Mouse (Mus musculus) MEL (cell line): ENCODE measurements around the gene Gm10130. TPM values are rescaled to one million over a fixed set of nuclear protein-coding genes. Genes with fewer than 3 reads are reported as not detected.
"Not testable (repeated sequence)": the region's sequence is repeated elsewhere in the genome, so short reads cannot be mapped to it uniquely, and the experiment has no call there.

ENCODE experiments used
- DNase-seq: peaks from one replicate; pipeline ENCODE4 v3.0.0; 2011; ENCODE audit warnings: low read depth, low spot score
- H3K27ac ChIP-seq: 2 replicates; pipeline ENCODE4 v1.5.1; 2012; ENCODE audit warnings: low read depth, mild to moderate bottlenecking, control low read depth, low read length, moderate library complexity; ENCODE audit not compliant: control insufficient read depth
- H3K27me3 ChIP-seq, 2 experiments: fragments of 150-350 bp in 1 of 2; sonication (generic) in 1 of 2; 2 replicates each; pipeline ENCODE4 v1.6.1; 2012; ENCODE audit warnings: low read length in 2 of 2, mild to moderate bottlenecking in 2 of 2, improper control_type of control experiment in 1 of 2, moderate library complexity in 1 of 2; ENCODE audit not compliant: insufficient read depth in 2 of 2, control insufficient read depth in 1 of 2
- H3K36me3 ChIP-seq, 2 experiments: 2 replicates each; pipeline ENCODE4 v1.6.1; 2012 to 2014; ENCODE audit warnings: low read length in 2 of 2, improper control_type of control experiment in 1 of 2, inconsistent platforms in 1 of 2, mild to moderate bottlenecking in 1 of 2; ENCODE audit not compliant: insufficient read depth in 2 of 2, control insufficient read depth in 1 of 2
- H3K4me1 ChIP-seq, 2 experiments: fragments of 150-350 bp in 1 of 2; sonication (generic) in 1 of 2; 2 replicates each; pipeline ENCODE4 v1.6.1; 2012; ENCODE audit warnings: low read length in 2 of 2, improper control_type of control experiment in 1 of 2, mild to moderate bottlenecking in 1 of 2; ENCODE audit not compliant: insufficient read depth in 2 of 2, control insufficient read depth in 1 of 2
- H3K4me3 ChIP-seq, 2 experiments: fragments of 150-350 bp in 1 of 2; sonication (generic) in 1 of 2; 2 replicates each; pipeline ENCODE4 v1.5.1; 2012; ENCODE audit warnings: low read depth in 2 of 2, low read length in 2 of 2, mild to moderate bottlenecking in 2 of 2, moderate library complexity in 2 of 2, control low read depth in 1 of 2, improper control_type of control experiment in 1 of 2; ENCODE audit not compliant: control insufficient read depth in 1 of 2, insufficient read depth in 1 of 2
- H3K79me2 ChIP-seq: 2 replicates; pipeline ENCODE4 v1.6.1; 2012; ENCODE audit warnings: mild to moderate bottlenecking, low read length, moderate library complexity; ENCODE audit not compliant: control insufficient read depth, poor library complexity, insufficient read depth
- H3K9ac ChIP-seq: 2 replicates; pipeline ENCODE4 v1.6.1; 2012; ENCODE audit warnings: low read depth, mild to moderate bottlenecking, control low read depth, low read length, moderate library complexity; ENCODE audit not compliant: control insufficient read depth, poor library complexity, severe bottlenecking
- H3K9me3 ChIP-seq: fragments of 150-350 bp; sonication (generic); replicated peaks from 2 replicates; pipeline ENCODE4 v1.6.1; 2012; ENCODE audit warnings: mild to moderate bottlenecking, low read length, improper control_type of control experiment, moderate library complexity; ENCODE audit not compliant: insufficient read depth
- BHLHE40 ChIP-seq: IDR thresholded peaks from 2 replicates; pipeline ENCODE4 v1.6.1; 2012; ENCODE audit warnings: low read depth, mild to moderate bottlenecking, inconsistent platforms, low read length, improper control_type of control experiment, borderline replicate concordance
- CHD1 ChIP-seq: IDR thresholded peaks from 2 replicates; pipeline ENCODE4 v1.6.1; 2012; ENCODE audit warnings: low read depth, mild to moderate bottlenecking, inconsistent platforms, low read length, improper control_type of control experiment
- CHD2 ChIP-seq: IDR thresholded peaks from 2 replicates; pipeline ENCODE4 v1.6.1; 2011; ENCODE audit warnings: low read length, improper control_type of control experiment
- E2F4 ChIP-seq: IDR thresholded peaks from 2 replicates; pipeline ENCODE4 v1.6.1; 2011; ENCODE audit warnings: low read depth, low read length, improper control_type of control experiment, borderline replicate concordance
- ELF1 ChIP-seq: IDR thresholded peaks from 2 replicates; pipeline ENCODE4 v1.6.1; 2014; ENCODE audit warnings: low read depth, mild to moderate bottlenecking, inconsistent platforms, low read length, improper control_type of control experiment, moderate library complexity
- HCFC1 ChIP-seq: IDR thresholded peaks from 2 replicates; pipeline ENCODE4 v1.6.1; 2012; ENCODE audit warnings: low read depth, mild to moderate bottlenecking, inconsistent platforms, low read length, improper control_type of control experiment, moderate library complexity
- MAX ChIP-seq: IDR thresholded peaks from 2 replicates; pipeline ENCODE4 v1.6.1; 2011; ENCODE audit warnings: low read length, improper control_type of control experiment
- MAZ ChIP-seq: IDR thresholded peaks from 2 replicates; pipeline ENCODE4 v1.6.1; 2012; ENCODE audit warnings: low read depth, mild to moderate bottlenecking, inconsistent platforms, low read length, improper control_type of control experiment
- MXI1 ChIP-seq: IDR thresholded peaks from 2 replicates; pipeline ENCODE4 v1.6.1; 2011; ENCODE audit warnings: mild to moderate bottlenecking, low read depth, low read length, improper control_type of control experiment
- MYC ChIP-seq: IDR thresholded peaks from 2 replicates; pipeline ENCODE4 v1.6.1; 2011; ENCODE audit warnings: low read depth, mild to moderate bottlenecking, low read length, improper control_type of control experiment, moderate library complexity
- NELFE ChIP-seq: IDR thresholded peaks from 2 replicates; pipeline ENCODE4 v1.6.1; 2011; ENCODE audit warnings: low read depth, low read length, improper control_type of control experiment
- POLR2A ChIP-seq, 2 experiments: IDR thresholded peaks; 2 replicates each; pipeline ENCODE4 v1.6.1; 2011 to 2012; ENCODE audit warnings: low read length in 2 of 2, mild to moderate bottlenecking in 2 of 2, control low read depth in 1 of 2, improper control_type of control experiment in 1 of 2, low read depth in 1 of 2, moderate library complexity in 1 of 2; ENCODE audit not compliant: control insufficient read depth in 1 of 2, insufficient read depth in 1 of 2, poor library complexity in 1 of 2
- POLR2AphosphoS2 ChIP-seq: IDR thresholded peaks from 2 replicates; pipeline ENCODE4 v1.6.1; 2011; ENCODE audit warnings: low read length, improper control_type of control experiment
- RCOR1 ChIP-seq: IDR thresholded peaks from 2 replicates; pipeline ENCODE4 v1.6.1; 2012; ENCODE audit warnings: low read depth, mild to moderate bottlenecking, inconsistent platforms, low read length, improper control_type of control experiment
- SIN3A ChIP-seq: IDR thresholded peaks from 2 replicates; pipeline ENCODE4 v1.6.1; 2012; ENCODE audit warnings: low read length, improper control_type of control experiment, inconsistent platforms
- SMC3 ChIP-seq: IDR thresholded peaks from 2 replicates; pipeline ENCODE4 v1.6.1; 2011; ENCODE audit warnings: low read depth, low read length, improper control_type of control experiment
- TAL1 ChIP-seq: IDR thresholded peaks from 2 replicates; pipeline ENCODE4 v1.6.1; 2012; ENCODE audit warnings: mild to moderate bottlenecking, inconsistent platforms, low read length, moderate library complexity, mixed read lengths
- TBP ChIP-seq: IDR thresholded peaks from 2 replicates; pipeline ENCODE4 v1.8.0; 2011; ENCODE audit warnings: low read depth, low read length, improper control_type of control experiment
- USF1 ChIP-seq: IDR thresholded peaks from 2 replicates; pipeline ENCODE4 v1.6.1; 2014; ENCODE audit warnings: low read depth, mild to moderate bottlenecking, inconsistent platforms, low read length, improper control_type of control experiment, moderate library complexity
- ZKSCAN1 ChIP-seq: IDR thresholded peaks from 2 replicates; pipeline ENCODE4 v1.6.1; 2012; ENCODE audit warnings: low read depth, mild to moderate bottlenecking, inconsistent platforms, low read length, improper control_type of control experiment, moderate library complexity
- ZMIZ1 ChIP-seq: IDR thresholded peaks from 2 replicates; pipeline ENCODE4 v1.6.1; 2012; ENCODE audit warnings: low read depth, mild to moderate bottlenecking, inconsistent platforms, low read length, improper control_type of control experiment, moderate library complexity
- ZNF384 ChIP-seq: IDR thresholded peaks from 2 replicates; pipeline ENCODE4 v1.6.1; 2012; ENCODE audit warnings: low read depth, mild to moderate bottlenecking, inconsistent platforms, low read length, improper control_type of control experiment
- polyA plus RNA-seq, 2 experiments: library from polyadenylated mRNA; stranded (reverse) in 1 of 2; unstranded in 1 of 2; fragments of >175 nt in 1 of 2; fragments of >200 nt in 1 of 2; gene quantifications; 2 replicates each; pipeline versions ENCODE4 v1.2.1 to v1.2.4; 2012; ENCODE audit warnings: low replicate concordance in 2 of 2, low read depth in 1 of 2; ENCODE audit not compliant: insufficient read length in 2 of 2, insufficient read depth in 1 of 2, missing spikeins in 1 of 2
- total RNA-seq: library from RNA; depleted of rRNA; stranded (reverse); fragments of 300-350 nt; gene quantifications from 2 replicates; pipeline ENCODE4 v1.2.3, GENCODE M21; 2012

Gene Gm10130
- total and polyA plus RNA-seq, 3 experiments: 3.2 to 7.4 TPM; not detected in 1

DNA sequence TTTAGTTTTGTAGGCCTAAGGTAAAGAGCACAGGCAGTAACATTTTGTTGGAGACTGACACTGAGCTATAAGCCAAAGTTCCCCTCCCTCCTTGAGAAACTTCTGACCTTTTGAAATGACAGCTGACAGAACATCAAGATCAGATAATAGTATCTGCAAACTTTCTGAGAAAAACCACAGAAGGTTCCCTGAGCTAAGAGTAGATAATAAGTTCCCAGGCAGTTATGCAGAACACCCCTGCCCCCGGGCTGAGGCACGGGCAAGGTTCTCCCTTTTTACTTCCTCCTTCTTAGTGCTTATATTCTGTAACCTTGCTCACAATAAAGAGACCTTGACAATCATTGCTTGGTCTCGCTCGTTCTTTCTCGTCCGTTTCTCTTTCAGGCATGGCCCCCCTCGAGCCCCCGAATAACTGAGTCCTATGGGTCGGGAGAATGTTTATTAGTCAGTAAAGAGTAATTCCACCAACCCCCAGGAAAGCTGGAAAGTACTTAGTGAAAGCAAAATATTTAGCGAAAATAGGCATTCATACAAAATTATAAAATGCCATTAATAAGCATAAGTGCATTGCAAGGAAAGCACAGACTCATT lies 16.2 kb upstream of the Gm10130 start (continued):
- TF ChIP-seq BHLHE40: peak; percentile 85
- TF ChIP-seq NELFE: no peak
- TF ChIP-seq MAX: no peak
- TF ChIP-seq CHD1: no peak
- TF ChIP-seq SMC3: no peak
- TF ChIP-seq TAL1: peak; percentile 40
- TF ChIP-seq ZKSCAN1: no peak
- no peak for TF ChIP-seq MAZ
- TF ChIP-seq MXI1: peak; percentile 59; the same call in 1 of the 2 replicates
- TF ChIP-seq ZNF384: no peak
- no peak for TF ChIP-seq CHD2

DNA sequence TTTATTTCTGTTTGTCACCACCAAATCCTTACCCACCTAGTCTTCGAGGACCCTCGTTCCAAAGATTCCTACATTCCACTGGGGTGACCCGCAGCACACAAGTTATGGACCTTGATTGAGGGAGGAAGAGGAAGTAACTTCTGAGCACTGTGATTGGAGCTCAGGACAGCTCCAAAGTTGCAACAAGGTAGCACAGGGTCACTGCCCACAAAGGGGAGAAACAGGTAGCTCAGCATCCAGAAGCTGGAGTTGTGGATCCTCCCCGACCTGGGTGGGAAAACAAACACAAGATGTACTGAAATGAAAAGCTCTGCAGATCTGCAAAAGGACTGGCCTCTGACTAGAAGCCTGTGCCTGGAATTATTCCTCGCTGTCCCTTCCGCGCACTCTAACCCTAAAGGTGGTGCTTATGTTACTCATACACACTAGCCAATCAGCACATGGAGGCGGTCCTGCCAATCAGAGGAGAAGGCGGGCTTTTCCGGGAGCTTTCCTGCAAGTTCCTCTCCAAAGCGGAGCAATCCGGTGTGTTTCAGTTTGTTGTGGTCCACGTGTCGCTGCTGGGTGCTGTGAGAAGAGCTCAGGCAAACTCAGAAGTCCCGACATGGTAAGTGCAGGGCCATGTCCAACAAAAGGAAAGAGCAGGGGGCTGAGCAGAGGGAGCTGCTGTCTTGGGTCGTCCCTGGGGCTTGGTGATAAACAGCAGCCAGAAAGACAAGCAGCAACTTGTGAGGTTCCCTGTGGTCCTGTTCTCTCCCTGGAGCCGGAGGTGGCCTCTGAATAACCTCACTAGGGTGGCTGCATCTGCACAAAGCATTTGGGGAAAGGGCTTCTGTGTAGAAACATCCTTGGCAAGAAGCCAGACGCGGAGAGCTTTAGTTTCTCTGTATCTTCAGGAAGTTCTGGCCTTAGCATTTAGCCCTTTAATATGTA lies 12.3 kb upstream of the Gm10130 start:
- H3K79me2 ChIP-seq: peaks cover 18% of the 10 kb centered on the region
- peak overlapping the region; percentile 96 for H3K9ac ChIP-seq
- peak; percentile 94 for DNase-seq
- not testable (repeated sequence) for H3K9me3 ChIP-seq, H3K27me3 ChIP-seq
- peaks cover 18 to 22% of the 10 kb centered on the region in 2 experiments for H3K4me1 ChIP-seq
- peaks cover 0 to 37% of the 10 kb centered on the region in 2 experiments; a peak in 3 of 4 replicates for H3K36me3 ChIP-seq
- peak overlapping the region; percentile 79 for H3K27ac ChIP-seq
- peak; percentile 48 to 82; a peak in 2 of 4 replicates for TF ChIP-seq POLR2A (IDR thresholded peaks at IDR 0.05; ENCODE audit: control insufficient read depth in 1 of 2, insufficient read depth in 1 of 2, low read depth in 1 of 2, low read length in 2 of 2, poor library complexity in 1 of 2)
- peak; percentile 98 for TF ChIP-seq MXI1
- peak; percentile 45; the same call in 1 of the 2 replicates for TF ChIP-seq RCOR1
- TF ChIP-seq TBP: peak; percentile 67
- TF ChIP-seq SIN3A: peak; percentile 94
- TF ChIP-seq E2F4: 0 out of 2 replicates have a peak, but pooled peaks have one; percentile 53
- TF ChIP-seq MYC: peak; percentile 90
- peak; percentile 68 for TF ChIP-seq NELFE
- peak; percentile 52 for TF ChIP-seq USF1
- peak; percentile 78 for TF ChIP-seq HCFC1
- TF ChIP-seq POLR2AphosphoS2: peak; percentile 67; the same call in 1 of the 2 replicates
- TF ChIP-seq ELF1: peak; percentile 31; the same call in 1 of the 2 replicates
- TF ChIP-seq MAX: peak; percentile 94
- TF ChIP-seq ZMIZ1: 0 out of 2 replicates have a peak, but pooled peaks have one; percentile 63
- H3K4me3 ChIP-seq: peak overlapping the region; percentile 92 to 99
